Mouse (Mus musculus) ES-E14 (cell line): ENCODE measurements around the gene Cela3a. TPM values are rescaled to one million over a fixed set of nuclear protein-coding genes. Genes with fewer than 3 reads are reported as not detected.

Experiments
- DNase-seq: peaks from one replicate; pipeline ENCODE4 v3.0.0-alpha.2; 2013; ENCODE audit warnings: low read depth, low spot score
- H3K27ac ChIP-seq: 2 replicates; pipeline ENCODE4 v1.5.1; 2012; ENCODE audit warnings: low read depth, mild to moderate bottlenecking, low read length, moderate library complexity, mixed read lengths; ENCODE audit not compliant: poor library complexity, insufficient read depth, severe bottlenecking
- H3K36me3 ChIP-seq: 2 replicates; pipeline ENCODE4 v1.6.1; 2012; ENCODE audit warnings: mild to moderate bottlenecking, low read length, moderate library complexity, mixed read lengths; ENCODE audit not compliant: control insufficient read depth, poor library complexity, insufficient read depth, severe bottlenecking
- H3K4me1 ChIP-seq, 2 experiments: fragments of 150-350 bp in 1 of 2; sonication (generic) in 1 of 2; 2 replicates each; pipeline ENCODE4 v1.6.1; 2012; ENCODE audit warnings: low read length in 2 of 2, mild to moderate bottlenecking in 1 of 2, mixed read lengths in 1 of 2; ENCODE audit not compliant: control insufficient read depth in 2 of 2, insufficient read depth in 2 of 2, poor library complexity in 1 of 2
- H3K4me3 ChIP-seq, 2 experiments: fragments of 150-350 bp in 1 of 2; sonication (generic) in 1 of 2; 2 replicates each; pipeline ENCODE4 v1.5.1; 2012; ENCODE audit warnings: low read length in 2 of 2, low read depth in 1 of 2, mild to moderate bottlenecking in 1 of 2, mixed read lengths in 1 of 2; ENCODE audit not compliant: insufficient read depth in 1 of 2, poor library complexity in 1 of 2, severe bottlenecking in 1 of 2
- H3K9ac ChIP-seq: 2 replicates; pipeline ENCODE4 v1.6.1; 2012; ENCODE audit warnings: low read depth, mild to moderate bottlenecking, low read length, mixed read lengths; ENCODE audit not compliant: poor library complexity, insufficient read depth, severe bottlenecking
- H3K9me3 ChIP-seq: fragments of 150-350 bp; sonication (generic); 2 replicates; pipeline ENCODE4 v1.6.1; 2012; ENCODE audit warnings: low read depth, mild to moderate bottlenecking, low read length; ENCODE audit not compliant: control insufficient read depth, insufficient read depth
- CHD2 ChIP-seq: IDR thresholded peaks from 2 replicates; pipeline ENCODE4 v1.6.1; 2014; ENCODE audit warnings: mild to moderate bottlenecking, low read depth, low read length, inconsistent platforms
- HCFC1 ChIP-seq: IDR thresholded peaks from 2 replicates; pipeline ENCODE4 v1.6.1; 2012; ENCODE audit warnings: low read length, inconsistent platforms, borderline replicate concordance; ENCODE audit not compliant: insufficient read depth
- MAFK ChIP-seq: IDR thresholded peaks from 2 replicates; pipeline ENCODE4 v1.6.1; 2014; ENCODE audit warnings: mild to moderate bottlenecking, low read depth, low read length, inconsistent platforms; ENCODE audit not compliant: insufficient read depth
- ZC3H11A ChIP-seq: IDR thresholded peaks from 2 replicates; pipeline ENCODE4 v1.6.1; 2012; ENCODE audit warnings: low read depth, mild to moderate bottlenecking, inconsistent platforms, low read length, borderline replicate concordance
- ZNF384 ChIP-seq: IDR thresholded peaks from 2 replicates; pipeline ENCODE4 v1.6.1; 2012; ENCODE audit warnings: low read depth, low read length, inconsistent platforms
- in situ Hi-C, 2 experiments: fragments of 600-800 bp; cut with MboI; formaldehyde crosslinking; loops; one replicate each; pipeline ENCODE4 v1.15.1; 2025; ENCODE audit warnings: low sequenced_read_pairs in 2 of 2, inconsistent platforms in 1 of 2; ENCODE audit not compliant: unreplicated experiment in 2 of 2
- total RNA-seq: library from RNA; depleted of rRNA; stranded (reverse); fragments of 300-350 nt; gene quantifications from 2 replicates; pipeline ENCODE4 v1.2.3, GENCODE M21; 2012

Gene Cela3a
- total RNA-seq, 1 experiment, result not detected

- DNase-seq, result no peak
- H3K27ac ChIP-seq, result peak overlapping the region; percentile 76
- in situ Hi-C loops, result no loop called here
- H3K9me3 ChIP-seq, result no peaks in the 10 kb centered on the region
- peaks cover 7 to 34% of the 10 kb centered on the region in 2 experiments; a peak in 3 of 4 replicates for H3K4me1 ChIP-seq
- TF ChIP-seq CHD2, result no peak
- no peak for TF ChIP-seq ZNF384
- TF ChIP-seq HCFC1, result no peak
- TF ChIP-seq MAFK, result no peak
- TF ChIP-seq ZC3H11A, result no peak
- no peak overlapping the region for H3K4me3 ChIP-seq
- H3K9ac ChIP-seq, result no peak overlapping the region
- no peaks in the 10 kb centered on the region for H3K36me3 ChIP-seq
Observed at GRCm38 (mm10) chr4:137448641-137449040, 39.0 kb upstream of the Cela3a start.

- H3K36me3 ChIP-seq, result no peaks in the 10 kb centered on the region
- TF ChIP-seq HCFC1 (no peak), CHD2 (no peak), ZC3H11A (no peak), MAFK (no peak), ZNF384 (no peak)
- H3K4me3 ChIP-seq, result no peak overlapping the region
- peak overlapping the region; percentile 76; the same call in 1 of the 2 replicates for H3K27ac ChIP-seq
- in situ Hi-C loops, result no loop called here
- no peak for DNase-seq
- no peak overlapping the region for H3K9ac ChIP-seq
- peaks cover 7 to 30% of the 10 kb centered on the region in 2 experiments; a peak in 3 of 4 replicates for H3K4me1 ChIP-seq
- no peaks in the 10 kb centered on the region for H3K9me3 ChIP-seq
Observed at GRCm38 (mm10) chr4:137448197-137448596, 38.6 kb upstream of the Cela3a start.

- TF ChIP-seq ZC3H11A (no peak), MAFK (no peak), HCFC1 (no peak), ZNF384 (no peak), CHD2 (no peak)
- in situ Hi-C loops, result no loop called here
- Histone ChIP-seq H3K27ac (no peak overlapping the region), H3K36me3 (no peaks in the 10 kb centered on the region), H3K9ac (no peak overlapping the region), H3K4me3 (no peak overlapping the region), H3K9me3 (no peaks in the 10 kb centered on the region), H3K4me1 (peaks cover 7 to 25% of the 10 kb centered on the region in 2 experiments; a peak in 3 of 4 replicates)
- no peak for DNase-seq
Observed at GRCm38 (mm10) chr4:137447363-137448196, 38.0 kb upstream of the Cela3a start.

GRCm38 (mm10) chr4:137445881-137446280, 36.3 kb upstream of the Cela3a start:
- Histone ChIP-seq H3K27ac (no peak overlapping the region), H3K9ac (no peak overlapping the region), H3K36me3 (no peaks in the 10 kb centered on the region), H3K9me3 (no peaks in the 10 kb centered on the region), H3K4me3 (no peak overlapping the region), H3K4me1 (peaks cover 7 to 22% of the 10 kb centered on the region in 2 experiments; a peak in 3 of 4 replicates)
- TF ChIP-seq ZNF384, result no peak
- TF ChIP-seq ZC3H11A, result no peak
- DNase-seq, result no peak
- in situ Hi-C loops, result no loop called here
